Mouse (Mus musculus) gonadal fat pad, adult 2 months (tissue): Measurements from ENCODE around the gene B4galt5. TPM values are rescaled to one million over a fixed set of nuclear protein-coding genes. Genes with fewer than 3 reads are reported as not detected.

Experiments used
- DNase-seq: peaks from one replicate; pipeline ENCODE4 v3.0.0-alpha.2; 2012; ENCODE audit warnings: low read depth
- polyA plus RNA-seq: library from polyadenylated mRNA; depleted of rRNA; stranded (reverse); fragments of >200 nt; gene quantifications from 2 replicates; pipeline ENCODE4 v1.2.3, GENCODE M21; 2012; rRNA removed

B4galt5 gene
- polyA plus RNA-seq, 1 experiment: 10.3 TPM

DNA sequence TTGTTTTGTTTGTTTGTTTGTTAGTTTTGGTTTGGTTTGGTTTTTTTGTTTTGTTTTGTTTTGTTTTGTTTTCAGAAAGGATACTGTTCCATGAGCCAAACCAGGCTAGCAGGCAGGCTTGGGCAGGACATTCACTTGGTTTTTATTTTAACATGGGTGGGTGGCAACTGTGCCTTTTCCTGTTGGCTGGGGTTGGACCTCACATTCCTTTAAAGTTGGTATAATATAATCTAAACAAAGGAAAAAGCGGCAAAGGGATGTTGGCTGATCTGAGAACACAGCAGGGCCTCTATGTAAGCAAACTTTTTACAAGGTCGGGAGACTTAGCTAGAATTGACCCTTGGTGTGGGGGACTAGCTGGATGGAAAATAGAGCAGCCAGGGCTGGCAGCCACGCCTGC is 91.2 kb downstream of the B4galt5 start:
- DNase-seq: no peak

DNA sequence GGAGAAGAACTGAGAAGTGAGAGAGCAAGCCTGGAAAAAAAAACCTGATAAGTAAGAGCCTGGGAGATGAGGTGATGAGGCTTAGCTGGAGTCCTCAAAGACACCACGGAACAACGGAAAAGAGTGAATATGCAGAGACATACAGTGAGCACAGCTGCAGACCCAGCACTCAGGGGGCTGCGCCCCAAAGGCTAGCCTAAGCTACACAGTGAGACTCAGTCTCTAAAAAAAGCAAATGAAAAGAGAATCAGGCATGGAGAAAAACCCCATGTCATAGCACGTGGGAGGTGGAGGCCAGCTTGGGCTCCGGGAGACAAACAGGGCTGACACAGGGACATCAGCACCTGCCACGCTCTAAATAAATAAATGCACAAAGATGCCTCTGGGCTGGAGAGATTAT is 94.2 kb downstream of the B4galt5 start:
- no peak for DNase-seq

DNA sequence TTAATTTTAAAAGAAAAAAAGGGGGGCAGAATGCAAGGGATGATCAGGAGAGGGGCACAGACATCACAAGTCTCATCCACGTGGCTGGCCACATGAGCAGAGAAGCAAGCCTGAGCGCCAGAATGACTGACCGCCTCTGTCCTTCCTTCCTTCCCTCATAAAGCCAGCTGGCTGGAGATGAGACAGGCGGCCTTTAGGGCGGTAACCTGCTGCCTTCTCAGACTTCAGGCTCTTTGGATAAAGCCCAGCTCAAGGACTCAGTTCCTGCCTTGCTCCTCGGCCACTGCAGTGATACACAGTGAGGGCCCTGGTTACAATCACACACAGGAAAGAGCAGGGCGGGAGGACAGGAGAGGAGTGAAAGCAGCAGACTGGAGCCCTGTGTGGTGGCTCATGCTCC is 94.8 kb downstream of the B4galt5 start:
- DNase-seq: no peak

DNA sequence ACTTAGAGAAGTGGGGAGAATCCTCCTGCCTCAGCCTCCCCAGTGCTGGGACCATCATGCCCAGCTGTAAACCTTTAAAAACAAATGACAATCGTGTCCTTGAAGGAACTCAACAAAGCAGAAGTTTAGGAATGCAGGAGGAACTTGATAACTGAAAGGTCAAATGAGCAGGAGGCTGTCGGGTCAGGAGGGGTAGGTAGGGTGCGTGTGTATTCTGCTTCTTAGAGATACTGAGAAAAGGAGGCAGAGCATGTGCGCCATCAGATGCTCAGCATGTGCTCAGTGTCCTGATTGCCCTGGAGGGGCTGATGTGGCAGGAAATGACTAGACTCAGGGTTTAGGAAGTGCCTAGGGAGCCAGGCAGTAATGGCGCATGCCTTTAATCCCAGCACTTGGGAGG is 95.5 kb downstream of the B4galt5 start:
- no peak for DNase-seq

DNA sequence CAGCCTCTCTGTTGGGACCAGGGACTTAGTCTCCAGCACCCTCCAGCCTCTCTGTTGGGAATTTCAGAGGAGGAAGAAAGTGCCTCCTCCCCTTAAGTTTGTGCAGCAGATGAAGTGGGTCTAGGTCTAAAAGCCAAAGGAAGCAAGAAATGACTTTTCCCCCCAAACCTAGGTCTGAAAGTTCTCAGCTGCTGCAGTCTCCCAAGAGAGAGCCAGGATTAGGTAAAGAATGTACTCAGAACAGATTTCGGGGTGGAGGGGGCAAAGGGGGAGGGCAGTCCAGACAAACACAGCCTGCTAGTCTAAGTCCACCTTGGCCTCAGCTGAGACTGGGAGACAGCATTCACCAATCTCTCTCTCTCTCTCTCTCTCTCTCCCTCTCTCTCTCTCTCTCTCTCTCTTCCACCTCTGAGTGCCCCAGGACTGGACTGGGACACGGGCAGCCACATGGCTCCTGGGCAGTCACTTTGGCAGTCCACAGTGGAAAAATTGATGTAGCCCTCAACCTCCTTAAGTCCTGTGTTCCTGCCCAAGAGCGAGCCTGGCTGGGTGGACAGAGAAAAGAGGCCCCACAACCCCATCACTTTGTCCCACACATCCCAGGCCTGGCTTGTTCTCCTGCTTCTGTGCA is 96.8 kb downstream of the B4galt5 start:
- DNase-seq: no peak

DNA sequence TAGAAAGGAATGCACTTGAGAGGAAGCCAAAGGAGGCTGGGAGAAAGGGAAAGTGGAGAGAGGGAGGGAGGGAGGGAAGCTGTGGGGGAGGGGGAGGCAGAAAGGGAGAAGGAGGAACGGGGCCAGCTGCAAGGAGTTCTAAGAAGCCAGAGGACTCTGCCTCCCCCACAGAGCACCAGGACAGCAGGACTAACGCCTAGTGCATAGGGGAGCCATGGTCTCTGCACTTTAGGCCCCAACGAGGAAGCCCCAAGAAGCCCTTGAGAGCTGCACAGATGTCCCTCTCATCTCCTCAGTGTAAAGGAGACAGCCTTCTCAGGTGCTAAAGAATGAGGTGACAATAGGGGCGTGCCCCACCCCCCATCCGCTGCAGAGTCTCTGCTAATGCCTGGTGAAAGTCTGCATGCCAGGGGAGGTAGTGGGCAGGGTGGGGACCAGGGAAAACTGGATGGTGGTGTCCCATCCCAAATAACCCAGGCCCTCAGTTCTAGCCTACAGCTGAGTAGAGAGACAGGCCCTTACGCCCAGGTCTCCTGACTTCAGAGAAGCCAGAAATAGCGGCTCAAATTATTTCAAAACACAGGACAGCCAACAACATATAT is 98.1 kb downstream of the B4galt5 start:
- DNase-seq: no peak

DNA sequence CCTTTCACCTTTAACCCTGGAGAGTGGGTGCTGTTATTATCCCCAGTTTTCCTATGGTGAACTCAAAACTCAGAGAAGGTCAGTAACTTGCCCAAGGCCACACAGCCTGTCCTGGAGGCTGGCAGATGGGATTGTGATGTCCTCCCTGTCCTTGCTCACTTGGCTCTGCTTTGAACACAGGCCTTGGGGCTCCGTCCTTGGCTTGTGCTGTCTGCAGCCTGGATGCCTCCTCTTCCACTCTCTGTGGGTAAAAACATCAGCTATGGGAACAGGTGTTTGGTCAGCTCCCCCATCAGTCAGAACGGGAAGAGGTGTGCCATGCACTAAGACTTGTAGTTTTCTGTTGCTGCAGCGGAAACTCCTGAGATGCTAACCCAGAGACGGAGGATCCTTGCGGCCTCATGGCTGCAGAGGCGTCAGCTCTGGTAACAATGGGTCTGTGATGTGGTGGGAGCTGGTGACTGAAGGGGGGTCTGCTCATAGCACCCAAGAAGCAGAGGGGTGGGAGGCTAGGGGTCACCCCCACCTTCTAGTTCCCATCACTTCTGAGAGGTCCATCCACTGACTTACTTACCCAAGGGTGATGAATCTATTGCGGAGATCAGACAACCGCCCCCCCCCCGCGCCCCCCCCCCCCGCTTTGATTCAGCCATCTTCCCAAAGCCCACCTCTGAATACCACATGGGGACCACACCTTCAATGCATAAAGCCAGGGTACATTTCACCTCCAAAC is 98.8 kb downstream of the B4galt5 start:
- DNase-seq: no peak

DNA sequence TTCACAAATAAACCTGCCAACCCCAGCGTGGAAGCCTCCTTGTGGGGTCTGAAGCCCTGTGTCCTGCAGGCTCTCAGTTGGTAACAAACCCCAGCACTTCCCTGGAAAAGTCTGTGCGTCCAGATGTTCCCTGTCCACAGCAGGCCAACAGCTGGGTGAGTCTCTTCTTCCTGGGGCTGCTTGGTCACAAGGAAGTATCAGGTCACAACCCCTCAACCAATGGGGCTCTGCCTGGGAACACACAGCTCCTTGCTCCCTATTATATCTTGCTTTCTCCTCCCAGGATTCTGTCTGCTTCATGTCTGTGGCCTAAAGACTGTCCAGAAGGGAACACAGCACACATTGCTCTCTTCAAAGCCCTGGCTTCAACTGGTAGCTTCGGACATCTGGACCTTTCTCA is 99.4 kb downstream of the B4galt5 start:
- no peak for DNase-seq

Other genes starting within 250 kb of the B4galt5 start
- 11.2 and 13.8 TPM in 2 replicates for gene Kcnb1, start 159.0 kb downstream of the B4galt5 start, polyA plus RNA-seq
- 42.3 and 45.1 TPM in 2 replicates for gene Ptgis, start 108.6 kb downstream of the B4galt5 start, polyA plus RNA-seq
- gene Slc9a8, start 72.5 kb upstream of the B4galt5 start, polyA plus RNA-seq: 39.1 and 44.4 TPM in 2 replicates
- gene Rnf114, start 143.5 kb upstream of the B4galt5 start, polyA plus RNA-seq: 114 and 124 TPM in 2 replicates
- 22.7 and 23.7 TPM in 2 replicates for gene Spata2, start 143.7 kb upstream of the B4galt5 start, polyA plus RNA-seq
- 10.0 and 14.1 TPM in 2 replicates for gene Snai1, start 189.0 kb upstream of the B4galt5 start, polyA plus RNA-seq